Mouse (Mus musculus): ENCODE data around the gene Samd4b. TPM values are rescaled to one million over a fixed set of nuclear protein-coding genes. Genes with fewer than 3 reads are reported as not detected.

The Samd4b gene
- polyA plus RNA-seq, 1 experiment from 2014 or later = 34.9 TPM

- Histone ChIP-seq H3K4me2 (replicated peaks; ENCODE audit: low read depth, low read length) (no peak overlapping the region), H3K4me1 (ENCODE audit: control insufficient read depth, insufficient read depth, low read length) (0 out of 2 replicates have a peak, but pooled peaks cover 12% of the 10 kb centered on the region), H3K9me3 (ENCODE audit: control insufficient read depth, low read length) (no peaks in the 10 kb centered on the region), H3K36me3 (ENCODE audit: control insufficient read depth, insufficient read depth, low read length) (peaks cover 18% of the 10 kb centered on the region; the same call in 1 of the 2 replicates), H3K4me3 (ENCODE audit: low read length) (no peak overlapping the region), H3K9ac (ENCODE audit: low read depth, low read length) (no peak overlapping the region), H3K27me3 (ENCODE audit: control insufficient read depth, insufficient read depth, low read length) (no peaks in the 10 kb centered on the region), H3K27ac (ENCODE audit: low read depth, low read length) (no peak overlapping the region)
- no peak for ATAC-seq (ENCODE audit: low FRiP score, low TSS enrichment)
- 84% methylated on average over 1 of the region's 1 CpGs for WGBS
Measured at GRCm38 (mm10) chr7:28430512-28430911, 167.4 kb downstream of the Samd4b start.

- no peak overlapping the region for H3K4me2 ChIP-seq (replicated peaks; ENCODE audit: low read depth, low read length)
- peaks cover 26% of the 10 kb centered on the region for H3K36me3 ChIP-seq (ENCODE audit: control insufficient read depth, insufficient read depth, low read length)
- no peaks in the 10 kb centered on the region for H3K9me3 ChIP-seq (ENCODE audit: control insufficient read depth, low read length)
- no peak for ATAC-seq (ENCODE audit: low FRiP score, low TSS enrichment)
- H3K4me1 ChIP-seq (ENCODE audit: control insufficient read depth, insufficient read depth, low read length) = no peaks in the 10 kb centered on the region
- H3K9ac ChIP-seq (ENCODE audit: low read depth, low read length) = no peak overlapping the region
- no peak overlapping the region for H3K4me3 ChIP-seq (ENCODE audit: low read length)
- no peak overlapping the region for H3K27ac ChIP-seq (ENCODE audit: low read depth, low read length)
- no peaks in the 10 kb centered on the region for H3K27me3 ChIP-seq (ENCODE audit: control insufficient read depth, insufficient read depth, low read length)
Measured at GRCm38 (mm10) chr7:28427738-28428137, 170.2 kb downstream of the Samd4b start.

DNA sequence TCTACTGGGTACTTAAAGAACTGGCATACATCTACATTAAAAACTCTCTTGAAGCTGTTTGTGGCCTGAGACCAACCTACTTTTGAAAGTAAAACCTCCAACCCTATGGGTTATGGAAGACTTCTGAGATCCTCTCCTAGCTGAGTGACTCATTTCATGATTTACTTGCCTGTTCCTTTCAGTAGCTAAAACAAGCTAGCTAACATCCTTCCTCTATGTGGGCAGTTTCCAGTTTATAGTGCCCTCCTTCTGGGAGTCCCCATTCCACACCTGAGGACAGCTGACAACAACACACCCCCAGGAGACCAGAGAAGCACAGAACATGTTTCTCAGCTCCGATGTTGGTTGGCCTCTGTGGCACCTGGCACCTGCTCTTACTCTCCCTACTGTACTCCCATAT lies 174.9 kb downstream of the Samd4b start:
- H3K27ac ChIP-seq (ENCODE audit: low read depth, low read length) = no peak overlapping the region
- no peak for ATAC-seq (ENCODE audit: low FRiP score, low TSS enrichment)
- no peak overlapping the region for H3K4me2 ChIP-seq (replicated peaks; ENCODE audit: low read depth, low read length)
- H3K9me3 ChIP-seq (ENCODE audit: control insufficient read depth, low read length) = no peaks in the 10 kb centered on the region
- no peaks in the 10 kb centered on the region for H3K4me1 ChIP-seq (ENCODE audit: control insufficient read depth, insufficient read depth, low read length)
- no peak overlapping the region for H3K4me3 ChIP-seq (ENCODE audit: low read length)
- H3K27me3 ChIP-seq (ENCODE audit: control insufficient read depth, insufficient read depth, low read length) = no peaks in the 10 kb centered on the region
- peaks cover 62% of the 10 kb centered on the region for H3K36me3 ChIP-seq (ENCODE audit: control insufficient read depth, insufficient read depth, low read length)
- whole genome bisulfite sequencing = 92% methylated on average over 1 of the region's 1 CpGs
- no peak overlapping the region for H3K9ac ChIP-seq (ENCODE audit: low read depth, low read length)

- Histone ChIP-seq H3K36me3 (ENCODE audit: control insufficient read depth, insufficient read depth, low read length) (peaks cover 86% of the 10 kb centered on the region), H3K27ac (ENCODE audit: low read depth, low read length) (no peak overlapping the region), H3K9ac (ENCODE audit: low read depth, low read length) (no peak overlapping the region), H3K4me1 (ENCODE audit: control insufficient read depth, insufficient read depth, low read length) (no peaks in the 10 kb centered on the region), H3K9me3 (ENCODE audit: control insufficient read depth, low read length) (no peaks in the 10 kb centered on the region), H3K27me3 (ENCODE audit: control insufficient read depth, insufficient read depth, low read length) (no peaks in the 10 kb centered on the region), H3K4me2 (replicated peaks; ENCODE audit: low read depth, low read length) (no peak overlapping the region), H3K4me3 (ENCODE audit: low read length) (no peak overlapping the region)
- 100% methylated on average over 2 of the region's 2 CpGs for WGBS
- ATAC-seq (ENCODE audit: low FRiP score, low TSS enrichment) = no peak
Measured at GRCm38 (mm10) chr7:28419416-28419815, 178.5 kb downstream of the Samd4b start.

- H3K4me1 ChIP-seq (ENCODE audit: control insufficient read depth, insufficient read depth, low read length) = no peaks in the 10 kb centered on the region
- no peaks in the 10 kb centered on the region for H3K9me3 ChIP-seq (ENCODE audit: control insufficient read depth, low read length)
- no peak overlapping the region for H3K4me3 ChIP-seq (ENCODE audit: low read length)
- peaks cover 89% of the 10 kb centered on the region for H3K36me3 ChIP-seq (ENCODE audit: control insufficient read depth, insufficient read depth, low read length)
- no peak for ATAC-seq (ENCODE audit: low FRiP score, low TSS enrichment)
- H3K27ac ChIP-seq (ENCODE audit: low read depth, low read length) = no peak overlapping the region
- H3K9ac ChIP-seq (ENCODE audit: low read depth, low read length) = no peak overlapping the region
- no peaks in the 10 kb centered on the region for H3K27me3 ChIP-seq (ENCODE audit: control insufficient read depth, insufficient read depth, low read length)
- H3K4me2 ChIP-seq (replicated peaks; ENCODE audit: low read depth, low read length) = no peak overlapping the region
- WGBS = 81% methylated on average over 8 of the region's 8 CpGs
Measured at GRCm38 (mm10) chr7:28418096-28418670, 179.8 kb downstream of the Samd4b start.

GRCm38 (mm10) chr7:28417368-28417767 lies 180.6 kb downstream of the Samd4b start:
- H3K36me3 ChIP-seq (ENCODE audit: control insufficient read depth, insufficient read depth, low read length) = peaks cover 89% of the 10 kb centered on the region
- no peak overlapping the region for H3K4me2 ChIP-seq (replicated peaks; ENCODE audit: low read depth, low read length)
- H3K4me1 ChIP-seq (ENCODE audit: control insufficient read depth, insufficient read depth, low read length) = no peaks in the 10 kb centered on the region
- H3K27me3 ChIP-seq (ENCODE audit: control insufficient read depth, insufficient read depth, low read length) = no peaks in the 10 kb centered on the region
- ATAC-seq (ENCODE audit: low FRiP score, low TSS enrichment) = no peak
- no peak overlapping the region for H3K27ac ChIP-seq (ENCODE audit: low read depth, low read length)
- H3K9me3 ChIP-seq (ENCODE audit: control insufficient read depth, low read length) = no peaks in the 10 kb centered on the region
- no peak overlapping the region for H3K4me3 ChIP-seq (ENCODE audit: low read length)
- no peak overlapping the region for H3K9ac ChIP-seq (ENCODE audit: low read depth, low read length)

DNA sequence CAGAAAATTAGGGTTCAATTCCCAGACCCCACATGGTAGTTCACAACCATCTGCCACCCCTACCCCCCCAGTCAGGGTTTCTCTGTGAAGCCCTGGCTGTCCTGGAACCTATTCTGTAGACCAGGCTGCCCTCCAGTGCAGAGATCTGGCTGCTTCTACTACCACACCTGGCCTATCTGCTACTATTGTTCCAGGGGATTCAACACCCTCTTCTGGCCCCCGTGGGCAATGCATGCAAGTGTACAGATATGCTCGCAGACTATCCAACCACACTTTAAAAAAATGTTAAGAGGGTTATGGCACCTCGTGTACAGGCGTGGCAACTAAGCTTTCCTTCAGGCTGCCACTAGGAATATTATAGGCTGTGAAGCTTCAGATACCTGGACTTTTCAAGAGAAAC lies 185.1 kb downstream of the Samd4b start:
- no peaks in the 10 kb centered on the region for H3K27me3 ChIP-seq (ENCODE audit: control insufficient read depth, insufficient read depth, low read length)
- H3K4me3 ChIP-seq (ENCODE audit: low read length) = no peak overlapping the region
- 89% methylated on average over 4 of the region's 4 CpGs for WGBS
- ATAC-seq (ENCODE audit: low FRiP score, low TSS enrichment) = no peak
- H3K4me1 ChIP-seq (ENCODE audit: control insufficient read depth, insufficient read depth, low read length) = no peaks in the 10 kb centered on the region
- H3K4me2 ChIP-seq (replicated peaks; ENCODE audit: low read depth, low read length) = no peak overlapping the region
- no peaks in the 10 kb centered on the region for H3K9me3 ChIP-seq (ENCODE audit: control insufficient read depth, low read length)
- H3K36me3 ChIP-seq (ENCODE audit: control insufficient read depth, insufficient read depth, low read length) = peaks cover 86% of the 10 kb centered on the region
- H3K27ac ChIP-seq (ENCODE audit: low read depth, low read length) = no peak overlapping the region
- no peak overlapping the region for H3K9ac ChIP-seq (ENCODE audit: low read depth, low read length)

DNA sequence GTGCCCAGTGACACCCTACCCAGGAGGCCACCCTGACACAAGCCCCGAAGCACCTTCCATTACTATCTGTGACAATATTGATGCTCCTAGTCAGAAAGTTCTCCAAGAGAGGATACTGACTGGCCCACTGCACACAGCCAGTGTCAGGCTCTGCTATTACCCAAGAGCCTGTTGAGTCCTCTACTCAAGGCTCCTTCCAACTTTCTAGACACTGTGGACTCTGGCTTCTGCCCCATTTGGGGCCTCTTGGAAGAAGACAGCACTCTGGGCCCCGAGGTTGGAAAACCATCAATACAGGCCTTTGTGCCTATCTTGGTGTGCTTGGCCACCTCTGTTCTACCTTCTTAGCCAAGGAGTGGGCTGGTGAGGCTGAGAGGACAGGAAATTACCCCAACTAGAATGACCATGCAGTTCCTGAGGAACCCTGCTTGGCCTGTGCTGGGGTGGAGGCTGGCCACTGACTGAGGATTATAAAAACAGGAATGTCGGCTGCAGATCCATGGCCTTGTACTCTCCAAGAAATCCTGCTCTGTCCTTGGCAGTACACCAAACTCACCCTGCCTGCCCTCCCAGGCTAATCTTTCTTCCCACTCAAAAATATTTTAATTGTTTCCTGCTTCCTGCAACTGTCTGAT lies 187.0 kb downstream of the Samd4b start:
- H3K27me3 ChIP-seq (ENCODE audit: control insufficient read depth, insufficient read depth, low read length) = no peaks in the 10 kb centered on the region
- H3K4me1 ChIP-seq (ENCODE audit: control insufficient read depth, insufficient read depth, low read length) = no peaks in the 10 kb centered on the region
- no peak overlapping the region for H3K27ac ChIP-seq (ENCODE audit: low read depth, low read length)
- no peak overlapping the region for H3K4me3 ChIP-seq (ENCODE audit: low read length)
- no peak overlapping the region for H3K9ac ChIP-seq (ENCODE audit: low read depth, low read length)
- no peaks in the 10 kb centered on the region for H3K9me3 ChIP-seq (ENCODE audit: control insufficient read depth, low read length)
- no peak overlapping the region for H3K4me2 ChIP-seq (replicated peaks; ENCODE audit: low read depth, low read length)
- 79% methylated on average over 3 of the region's 3 CpGs for WGBS
- H3K36me3 ChIP-seq (ENCODE audit: control insufficient read depth, insufficient read depth, low read length) = peaks cover 90% of the 10 kb centered on the region
- ATAC-seq (ENCODE audit: low FRiP score, low TSS enrichment) = no peak

GRCm38 (mm10) chr7:28401942-28402341 lies 196.0 kb downstream of the Samd4b start:
- 85% methylated on average over 3 of the region's 3 CpGs for WGBS
- Histone ChIP-seq H3K9ac (ENCODE audit: low read depth, low read length) (no peak overlapping the region), H3K4me2 (replicated peaks; ENCODE audit: low read depth, low read length) (no peak overlapping the region), H3K4me3 (ENCODE audit: low read length) (no peak overlapping the region), H3K9me3 (ENCODE audit: control insufficient read depth, low read length) (no peaks in the 10 kb centered on the region), H3K27me3 (ENCODE audit: control insufficient read depth, insufficient read depth, low read length) (no peaks in the 10 kb centered on the region), H3K4me1 (ENCODE audit: control insufficient read depth, insufficient read depth, low read length) (no peaks in the 10 kb centered on the region), H3K36me3 (ENCODE audit: control insufficient read depth, insufficient read depth, low read length) (peaks cover 93% of the 10 kb centered on the region), H3K27ac (ENCODE audit: low read depth, low read length) (no peak overlapping the region)
- ATAC-seq (ENCODE audit: low FRiP score, low TSS enrichment) = no peak
